Mouse (Mus musculus) E14TG2a.4 (cell line): ENCODE data around the gene Tenm4.

Source experiments
- H3K27me3 ChIP-seq: 2 replicates; pipeline ENCODE4 v1.6.1; 2014; ENCODE audit warnings: low read length, control low read depth; ENCODE audit not compliant: insufficient read depth
- H3K36me3 ChIP-seq: 2 replicates; pipeline ENCODE4 v1.6.1; 2014; ENCODE audit warnings: low read length, control low read depth; ENCODE audit not compliant: insufficient read depth
- H3K4me1 ChIP-seq: replicated peaks from 2 replicates; pipeline ENCODE4 v1.6.1; 2014; ENCODE audit warnings: low read depth, low read length, control low read depth
- H3K4me3 ChIP-seq: replicated peaks from 2 replicates; pipeline ENCODE4 v1.5.1; 2014; ENCODE audit warnings: mild to moderate bottlenecking, low read length
- H3K9me3 ChIP-seq: 2 replicates; pipeline ENCODE4 v1.6.1; 2014; ENCODE audit warnings: low read length, control low read depth
- CTCF ChIP-seq: conservative IDR thresholded peaks from 2 replicates; pipeline ENCODE4 v1.5.1; 2014; ENCODE audit warnings: low read length
- NANOG ChIP-seq: IDR thresholded peaks from 2 replicates; pipeline ENCODE4 v1.6.1; 2014; ENCODE audit warnings: borderline replicate concordance, low read length, mixed read lengths
- POU5F1 ChIP-seq: IDR thresholded peaks from 2 replicates; pipeline ENCODE4 v1.6.1; 2014; ENCODE audit warnings: low read length, borderline replicate concordance

The Tenm4 gene

GRCm38 (mm10) chr7:96883297-96883696 lies 712.3 kb downstream of the Tenm4 start:
- Histone ChIP-seq H3K9me3 (no peaks in the 10 kb centered on the region), H3K36me3 (no peaks in the 10 kb centered on the region), H3K4me1 (no peaks in the 10 kb centered on the region), H3K4me3 (no peak overlapping the region), H3K27me3 (no peaks in the 10 kb centered on the region)
- no peak for TF ChIP-seq NANOG
- no peak for TF ChIP-seq POU5F1
- no peak for TF ChIP-seq CTCF

GRCm38 (mm10) chr7:96887088-96887654 lies 716.1 kb downstream of the Tenm4 start:
- Histone ChIP-seq H3K9me3 (peaks cover 16% of the 10 kb centered on the region; the same call in 1 of the 2 replicates), H3K27me3 (no peaks in the 10 kb centered on the region), H3K4me3 (no peak overlapping the region), H3K4me1 (peaks cover 24% of the 10 kb centered on the region), H3K36me3 (0 out of 2 replicates have a peak, but pooled peaks cover 3% of the 10 kb centered on the region)
- TF ChIP-seq POU5F1, result no peak
- TF ChIP-seq CTCF, result no peak
- no peak for TF ChIP-seq NANOG

- Histone ChIP-seq H3K9me3 (peaks cover 16% of the 10 kb centered on the region; the same call in 1 of the 2 replicates), H3K4me3 (no peak overlapping the region), H3K36me3 (peaks cover 14% of the 10 kb centered on the region; the same call in 1 of the 2 replicates), H3K4me1 (peaks cover 24% of the 10 kb centered on the region), H3K27me3 (no peaks in the 10 kb centered on the region)
- TF ChIP-seq NANOG (no peak), CTCF (no peak), POU5F1 (no peak)
These were observed 718.3 kb downstream of the Tenm4 start for GRCm38 (mm10) chr7:96889061-96890034.

GRCm38 (mm10) chr7:96890035-96890621 lies 719.1 kb downstream of the Tenm4 start:
- H3K36me3 ChIP-seq, result peaks cover 22% of the 10 kb centered on the region
- peaks cover 16% of the 10 kb centered on the region; the same call in 1 of the 2 replicates for H3K9me3 ChIP-seq
- TF ChIP-seq NANOG (no peak), POU5F1 (no peak), CTCF (no peak)

DNA sequence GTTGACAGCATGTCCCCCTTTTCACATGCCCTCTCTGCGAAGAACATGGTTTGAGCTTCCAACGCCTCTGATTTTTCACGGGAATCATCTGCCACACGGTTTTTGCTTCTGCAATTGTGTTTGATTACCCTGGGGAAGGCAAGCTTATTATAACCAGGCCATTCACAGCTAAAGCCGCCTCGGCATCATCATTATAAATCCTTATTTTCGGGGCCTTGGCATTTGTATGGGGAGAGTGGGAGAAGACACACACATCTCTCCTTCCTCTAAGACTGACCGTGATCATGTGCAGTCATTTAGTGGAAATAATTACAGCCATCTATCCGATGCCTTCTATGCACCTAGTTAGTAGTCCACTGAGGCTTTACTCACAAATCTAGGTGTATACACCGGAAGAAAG lies 719.9 kb downstream of the Tenm4 start:
- Histone ChIP-seq H3K36me3 (peaks cover 30% of the 10 kb centered on the region), H3K4me3 (no peak overlapping the region), H3K27me3 (no peaks in the 10 kb centered on the region), H3K9me3 (peaks cover 16% of the 10 kb centered on the region; the same call in 1 of the 2 replicates), H3K4me1 (peaks cover 24% of the 10 kb centered on the region)
- TF ChIP-seq NANOG, result no peak
- TF ChIP-seq POU5F1, result no peak
- TF ChIP-seq CTCF, result no peak

More at GRCm38 (mm10) chr7:96890035-96890621, 719.1 kb downstream of the Tenm4 start:
- Histone ChIP-seq H3K27me3 (no peaks in the 10 kb centered on the region), H3K4me1 (peaks cover 24% of the 10 kb centered on the region), H3K4me3 (no peak overlapping the region)

DNA sequence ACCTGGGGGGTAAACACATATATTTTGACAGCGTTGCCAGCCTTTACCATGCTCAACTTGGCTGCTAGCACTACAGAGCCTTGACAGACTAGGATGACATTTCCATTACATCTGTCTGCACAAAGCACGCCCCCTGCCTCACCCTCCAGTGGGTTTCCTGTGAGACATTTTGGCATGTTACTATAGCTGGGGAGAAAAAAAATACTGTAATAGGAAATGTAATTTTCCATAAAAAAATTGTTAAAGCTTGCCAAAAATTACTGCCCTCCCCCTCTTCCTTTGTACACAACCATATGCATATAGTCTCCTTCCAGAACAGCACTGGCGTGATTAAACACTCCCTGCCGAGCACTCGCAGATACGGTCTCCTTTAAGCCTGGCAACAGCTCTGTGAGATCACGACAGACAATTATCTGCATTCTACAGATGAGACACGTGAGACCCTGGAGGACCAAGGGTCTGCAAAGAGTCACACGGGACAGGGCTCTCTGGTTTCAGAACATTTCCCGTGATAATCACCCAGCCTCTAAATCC lies 728.1 kb downstream of the Tenm4 start:
- peaks cover 31% of the 10 kb centered on the region for H3K36me3 ChIP-seq
- no peak for TF ChIP-seq POU5F1
- no peak for TF ChIP-seq CTCF
- TF ChIP-seq NANOG, result no peak
- H3K27me3 ChIP-seq, result no peaks in the 10 kb centered on the region
- H3K4me1 ChIP-seq, result peaks cover 52% of the 10 kb centered on the region
- no peak overlapping the region for H3K4me3 ChIP-seq
- no peaks in the 10 kb centered on the region for H3K9me3 ChIP-seq

GRCm38 (mm10) chr7:96902183-96902582 lies 731.1 kb downstream of the Tenm4 start:
- no peak for TF ChIP-seq NANOG
- TF ChIP-seq POU5F1, result no peak
- no peak for TF ChIP-seq CTCF
- Histone ChIP-seq H3K27me3 (no peaks in the 10 kb centered on the region), H3K36me3 (peaks cover 6% of the 10 kb centered on the region)

More at GRCm38 (mm10) chr7:96902183-96902582, 731.1 kb downstream of the Tenm4 start:
- peaks cover 83% of the 10 kb centered on the region for H3K4me1 ChIP-seq
- H3K4me3 ChIP-seq, result no peak overlapping the region
- H3K9me3 ChIP-seq, result no peaks in the 10 kb centered on the region
